Mouse (Mus musculus): ENCODE data around the gene Rabggta.

GRCm38 (mm10) chr14:55743711-55744110 lies 21.6 kb upstream of the Rabggta start:
- TF ChIP-seq E2F4 (IDR thresholded peaks at IDR 0.05; ENCODE audit: insufficient read depth) (no peak), POLR2A (IDR thresholded peaks at IDR 0.05; ENCODE audit: insufficient read length, low read depth) (no peak)

Data from myocyte (in vitro differentiated cells).